Mouse (Mus musculus): ENCODE measurements at regions not wholly inside any gene's neighbourhood (a gene's known extent, or its start where the extent isn't known, plus 50 kb on each side); places are given as distances from the start of the nearest gene placed in this dataset.

DNA sequence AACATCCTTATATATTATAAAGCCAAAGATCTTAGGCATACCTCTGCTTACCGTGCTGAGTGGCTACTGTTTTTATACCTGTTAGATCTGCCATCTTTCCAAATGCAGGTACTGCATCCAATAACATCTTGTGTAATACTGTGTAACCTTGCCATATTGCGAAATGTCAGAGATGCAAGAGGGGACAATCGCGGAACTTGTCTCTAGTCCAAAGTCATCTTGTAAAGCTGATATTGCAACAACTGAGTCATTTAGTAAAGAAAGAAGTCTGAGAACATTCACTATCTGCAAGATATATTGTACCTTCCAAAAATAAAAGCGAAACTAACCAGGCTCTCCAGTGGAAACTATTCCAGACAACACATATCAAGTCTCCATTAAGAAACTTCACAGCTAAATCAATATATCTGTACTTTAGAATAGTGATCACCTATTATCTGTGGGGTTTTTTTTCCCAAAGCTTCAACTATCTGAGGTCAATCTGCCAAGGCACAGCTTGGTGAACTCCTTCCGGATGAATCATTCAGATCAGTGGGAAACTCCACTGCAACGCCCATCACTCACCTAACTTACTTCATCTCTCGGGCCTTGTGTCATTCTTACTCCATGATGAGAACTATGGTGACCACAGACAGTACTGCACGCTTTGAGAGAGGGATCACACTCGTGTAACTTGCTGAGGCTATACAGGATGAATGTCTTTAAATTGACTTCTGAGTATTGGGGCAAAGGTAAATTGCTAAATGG is 70.6 kb upstream of the Car8 start:
- ChIA-PET CTCF (no interaction called here), POLR2A (no interaction called here)
- TF ChIP-seq CTCF (IDR thresholded peaks at IDR 0.05) = no peak
- DNase-seq (ENCODE audit: low read depth, low spot score) (no peak), ATAC-seq (no peak)
- H3K27me3 ChIP-seq = no peaks in the 10 kb centered on the region
- in situ Hi-C loops (cut with MboI; ENCODE audit: low pct_unique_long_range_greater_than_20kb) = no loop called here

DNA sequence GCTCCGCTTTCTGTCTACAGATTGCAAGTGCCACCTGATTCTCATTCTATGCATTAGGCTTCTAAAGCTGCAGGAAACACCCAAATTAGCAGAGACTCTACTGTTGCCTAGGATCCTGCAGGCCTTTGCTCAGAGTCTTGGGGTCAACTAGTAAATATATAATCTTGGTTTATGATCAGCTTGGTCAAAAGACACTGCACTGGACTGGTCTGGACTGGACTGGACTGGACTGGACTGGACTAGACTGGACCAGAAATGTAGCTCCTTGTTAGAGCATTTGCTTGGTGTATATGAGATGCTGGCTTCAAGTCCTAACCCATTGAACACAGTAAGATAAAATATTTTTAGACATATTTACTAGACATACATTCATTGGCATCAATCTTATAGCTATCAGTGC is 53.7 kb upstream of the Car8 start:
- H3K27me3 ChIP-seq = no peaks in the 10 kb centered on the region
- in situ Hi-C loops (cut with MboI; ENCODE audit: low pct_unique_long_range_greater_than_20kb) = no loop called here
- TF ChIP-seq CTCF (IDR thresholded peaks at IDR 0.05) = no peak
- ATAC-seq = no peak
- DNase-seq (ENCODE audit: low read depth, low spot score) = no peak
- CTCF ChIA-PET = no interaction called here
- POLR2A ChIA-PET = no interaction called here

DNA sequence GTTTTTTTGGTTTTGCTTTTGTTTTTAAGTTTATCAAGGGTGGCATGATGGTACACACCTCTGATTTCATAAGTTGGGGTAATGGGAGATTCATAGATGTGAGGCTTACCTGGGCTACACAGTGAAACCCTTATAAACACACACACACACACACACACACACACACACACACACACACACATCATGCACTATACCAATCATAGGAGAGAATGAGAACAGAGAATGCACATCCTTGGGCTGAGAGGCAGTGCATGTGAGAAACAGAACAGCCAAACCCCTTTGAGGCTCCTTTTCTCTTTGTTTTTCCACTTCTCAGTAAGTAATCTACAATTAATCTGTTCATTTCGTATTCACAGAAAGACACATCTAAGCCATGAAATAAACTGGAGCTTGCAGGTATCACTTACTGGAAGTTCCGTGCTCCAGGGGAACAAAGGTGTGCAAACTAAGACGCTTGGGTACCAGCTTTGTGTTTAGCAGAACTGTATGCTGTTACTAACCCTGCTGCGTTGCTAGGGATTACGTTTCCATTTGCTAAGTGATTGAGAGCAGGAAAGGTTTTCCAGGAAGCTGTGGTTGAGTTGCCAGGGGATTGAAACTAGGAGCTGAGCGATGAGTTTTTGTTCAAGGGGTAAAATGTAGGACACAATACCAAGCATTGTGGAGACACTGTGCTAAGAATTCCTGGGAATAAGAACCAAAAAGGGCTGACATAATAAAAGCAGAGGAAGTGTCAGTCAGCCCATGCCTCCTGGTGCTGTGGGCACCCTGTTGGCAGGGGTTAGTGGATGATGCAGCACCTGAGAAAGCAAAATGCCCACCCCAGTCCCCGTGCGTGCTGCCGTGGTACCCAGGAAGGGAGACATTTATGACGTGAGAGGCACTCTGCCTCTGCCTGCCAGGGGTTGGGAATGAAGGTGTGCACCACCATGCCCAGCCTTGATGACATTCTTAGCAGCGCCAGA is 53.0 kb upstream of the Car8 start:
- ATAC-seq (no peak), DNase-seq (ENCODE audit: low read depth, low spot score) (no peak)
- no peak for TF ChIP-seq CTCF (IDR thresholded peaks at IDR 0.05)
- ChIA-PET CTCF (no interaction called here), POLR2A (no interaction called here)
- H3K27me3 ChIP-seq = no peaks in the 10 kb centered on the region
- in situ Hi-C loops (cut with MboI; ENCODE audit: low pct_unique_long_range_greater_than_20kb) = no loop called here

DNA sequence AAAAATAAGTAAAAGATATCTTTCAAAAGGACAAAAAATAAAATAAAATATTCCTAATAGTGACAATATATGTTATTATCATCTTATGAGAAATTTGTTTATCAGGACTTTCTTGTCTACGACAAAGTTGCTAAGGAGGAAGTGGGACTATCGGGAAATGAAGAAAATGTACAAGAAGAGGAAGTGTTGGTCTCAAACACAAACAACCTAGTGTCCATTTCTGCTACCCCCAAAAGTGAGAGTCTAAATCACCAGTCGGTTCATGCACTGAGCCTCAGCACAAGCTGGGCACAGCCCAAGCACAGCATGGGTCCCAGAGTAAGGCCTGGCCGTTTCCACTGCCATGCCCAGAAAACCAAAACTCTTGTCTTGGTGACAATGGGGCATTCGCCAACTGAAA is 51.1 kb upstream of the Car8 start:
- CTCF ChIA-PET = no interaction called here
- ATAC-seq (no peak), DNase-seq (ENCODE audit: low read depth, low spot score) (no peak)
- POLR2A ChIA-PET = no interaction called here
- in situ Hi-C loops (cut with MboI; ENCODE audit: low pct_unique_long_range_greater_than_20kb) = no loop called here
- no peaks in the 10 kb centered on the region for H3K27me3 ChIP-seq
- TF ChIP-seq CTCF (IDR thresholded peaks at IDR 0.05) = no peak

All from Patski (cell line).